Mouse (Mus musculus) spleen, postnatal 36 days (tissue): ENCODE data around the gene Gm17190.
"Not testable (repeated sequence)": the region's sequence is repeated elsewhere in the genome, so short reads cannot be mapped to it uniquely, and the experiment has no call there.

ENCODE experiments used
- DNase-seq, 2 experiments: peaks; one replicate each; pipeline ENCODE4 v3.0.0; 2022; ENCODE audit warnings: low spot score in 2 of 2, mixed read lengths in 1 of 2

Gene Gm17190

GRCm38 (mm10) chr13:96081754-96082153 is at the start of gene Gm17190:
Gene Gm17190 (plus strand): TSS chr13:96082054.
- DNase-seq, result not testable (repeated sequence)

- DNase-seq, result no peak
These were observed 42.3 kb upstream of the Gm17190 start for GRCm38 (mm10) chr13:96039536-96039935.

- DNase-seq, result no peak
These were observed 41.4 kb upstream of the Gm17190 start for GRCm38 (mm10) chr13:96040275-96041042.

GRCm38 (mm10) chr13:96045396-96045795 is 36.5 kb upstream of the Gm17190 start:
- DNase-seq, result no peak

GRCm38 (mm10) chr13:96052755-96053154 is 29.1 kb upstream of the Gm17190 start:
- no peak for DNase-seq

- no peak for DNase-seq
These were observed 8.3 kb upstream of the Gm17190 start for GRCm38 (mm10) chr13:96073555-96073954.

GRCm38 (mm10) chr13:96081276-96081675 is 578 bp upstream of the Gm17190 start, which contains the start of gene Gm20075:
Gene Gm20075 (minus strand): TSS chr13:96081376.
- DNase-seq, result not testable (repeated sequence)

- DNase-seq, result no peak
These were observed 3.9 kb downstream of the Gm17190 start for GRCm38 (mm10) chr13:96085581-96086302.

- no peak for DNase-seq
These were observed 9.1 kb downstream of the Gm17190 start for GRCm38 (mm10) chr13:96090929-96091328.

GRCm38 (mm10) chr13:96106367-96106766 is 24.5 kb downstream of the Gm17190 start:
- DNase-seq, result no peak

GRCm38 (mm10) chr13:96110767-96111166 is 28.9 kb downstream of the Gm17190 start:
- DNase-seq, result no peak

GRCm38 (mm10) chr13:96112711-96113110 is 30.9 kb downstream of the Gm17190 start:
- no peak for DNase-seq

- DNase-seq, result no peak
These were observed 43.2 kb downstream of the Gm17190 start for GRCm38 (mm10) chr13:96125011-96125410.

- no peak for DNase-seq
These were observed 44.8 kb downstream of the Gm17190 start for GRCm38 (mm10) chr13:96126669-96127068.

GRCm38 (mm10) chr13:96129081-96129480 is 47.2 kb downstream of the Gm17190 start:
- DNase-seq, result no peak

GRCm38 (mm10) chr13:96131050-96131449 is 49.2 kb downstream of the Gm17190 start:
- DNase-seq, result no peak

- DNase-seq, result no peak
These were observed 50.1 kb downstream of the Gm17190 start for GRCm38 (mm10) chr13:96131911-96132310.

GRCm38 (mm10) chr13:96132401-96132816 is 50.6 kb downstream of the Gm17190 start, which contains the start of gene Sv2c:
Gene Sv2c (minus strand): TSS chr13:96132577.
- no peak for DNase-seq
